Mouse (Mus musculus): ENCODE results near the gene Zfp119b.

Gene Zfp119b

GRCm38 (mm10) chr17:55949400-55949799 is at the start of gene Zfp119b:
Gene Zfp119b, minus strand, starts transcription at chr17:55949500.
- in situ Hi-C loops (cut with MboI, MseI): loop anchor here (10.0 kb wide), 1 partner anchor 245 kb away; no protein-coding TSS in a partner anchor

- in situ Hi-C loops (cut with MboI, MseI): loop anchor here (10.0 kb wide), 1 partner anchor 1141 kb away; no protein-coding TSS in a partner anchor
Measured at GRCm38 (mm10) chr17:55996007-55996406, 46.7 kb upstream of the Zfp119b start.

- in situ Hi-C loops (cut with MboI, MseI): loop anchor here (10.0 kb wide), 1 partner anchor 1136 kb away; no protein-coding TSS in a partner anchor
Measured at GRCm38 (mm10) chr17:55990278-55990898, 41.1 kb upstream of the Zfp119b start.

- in situ Hi-C loops (cut with MboI, MseI): no loop called here
Measured at GRCm38 (mm10) chr17:55986030-55986961, 37.0 kb upstream of the Zfp119b start, which contains the start of gene Fsd1. Gene Fsd1, plus strand, starts transcription at chr17:55986509.

- in situ Hi-C loops (cut with MboI, MseI): no loop called here
Measured at GRCm38 (mm10) chr17:55977301-55977700, 28.0 kb upstream of the Zfp119b start.

- in situ Hi-C loops (cut with MboI, MseI): no loop called here
Measured at GRCm38 (mm10) chr17:55976255-55976862, 27.1 kb upstream of the Zfp119b start.

GRCm38 (mm10) chr17:55971453-55971852 is 22.2 kb upstream of the Zfp119b start:
- in situ Hi-C loops (cut with MboI, MseI): no loop called here

- in situ Hi-C loops (cut with MboI, MseI): loop anchor here (10.0 kb wide), 1 partner anchor 45 kb away; no protein-coding TSS in a partner anchor
Measured at GRCm38 (mm10) chr17:55969966-55970891, 20.9 kb upstream of the Zfp119b start, which contains the start of gene Shd. Gene Shd, plus strand, starts transcription at chr17:55970467.

GRCm38 (mm10) chr17:55969560-55969959 is 20.3 kb upstream of the Zfp119b start:
- in situ Hi-C loops (cut with MboI, MseI): loop anchor here (10.0 kb wide), 1 partner anchor 45 kb away; no protein-coding TSS in a partner anchor

- in situ Hi-C loops (cut with MboI, MseI): loop anchor here (10.0 kb wide), 1 partner anchor 47 kb away; no protein-coding TSS in a partner anchor
Measured at GRCm38 (mm10) chr17:55968210-55968609, 18.9 kb upstream of the Zfp119b start.

GRCm38 (mm10) chr17:55967186-55967585 is 17.9 kb upstream of the Zfp119b start:
- in situ Hi-C loops (cut with MboI, MseI): loop anchor here (10.0 kb wide), 1 partner anchor 48 kb away; no protein-coding TSS in a partner anchor

GRCm38 (mm10) chr17:55964996-55965395 is 15.7 kb upstream of the Zfp119b start:
- in situ Hi-C loops (cut with MboI, MseI): loop anchor here (10.0 kb wide), 1 partner anchor 50 kb away; no protein-coding TSS in a partner anchor

GRCm38 (mm10) chr17:55964496-55964895 is 15.2 kb upstream of the Zfp119b start:
- in situ Hi-C loops (cut with MboI, MseI): loop anchor here (10.0 kb wide), 1 partner anchor 50 kb away; no protein-coding TSS in a partner anchor

- in situ Hi-C loops (cut with MboI, MseI): loop anchor here (10.0 kb wide), 1 partner anchor 52 kb away; no protein-coding TSS in a partner anchor
Measured at GRCm38 (mm10) chr17:55963171-55963570, 13.9 kb upstream of the Zfp119b start.

GRCm38 (mm10) chr17:55961631-55962030 is 12.3 kb upstream of the Zfp119b start:
- in situ Hi-C loops (cut with MboI, MseI): loop anchor here (10.0 kb wide), 1 partner anchor 53 kb away; no protein-coding TSS in a partner anchor

- in situ Hi-C loops (cut with MboI, MseI): loop anchor here (10.0 kb wide), 1 partner anchor 54 kb away; no protein-coding TSS in a partner anchor
Measured at GRCm38 (mm10) chr17:55960791-55961190, 11.5 kb upstream of the Zfp119b start.

- in situ Hi-C loops (cut with MboI, MseI): loop anchor here (10.0 kb wide), 1 partner anchor 55 kb away; no protein-coding TSS in a partner anchor
Measured at GRCm38 (mm10) chr17:55959946-55960740, 10.8 kb upstream of the Zfp119b start.

GRCm38 (mm10) chr17:55958918-55959728 is 9.8 kb upstream of the Zfp119b start, which contains the start of gene Yju2:
Gene Yju2, plus strand, starts transcription at chr17:55959099.
- in situ Hi-C loops (cut with MboI, MseI): no loop called here

Data from T-helper 1 cell (primary cell).